Mouse (Mus musculus): ENCODE results near the gene Golga5.
"Not testable (repeated sequence)": the region's sequence is repeated elsewhere in the genome, so short reads cannot be mapped to it uniquely, and the experiment has no call there.

Golga5 gene

GRCm38 (mm10) chr12:102451126-102451851 is 17.6 kb upstream of the Golga5 start:
- no peak for DNase-seq

DNA sequence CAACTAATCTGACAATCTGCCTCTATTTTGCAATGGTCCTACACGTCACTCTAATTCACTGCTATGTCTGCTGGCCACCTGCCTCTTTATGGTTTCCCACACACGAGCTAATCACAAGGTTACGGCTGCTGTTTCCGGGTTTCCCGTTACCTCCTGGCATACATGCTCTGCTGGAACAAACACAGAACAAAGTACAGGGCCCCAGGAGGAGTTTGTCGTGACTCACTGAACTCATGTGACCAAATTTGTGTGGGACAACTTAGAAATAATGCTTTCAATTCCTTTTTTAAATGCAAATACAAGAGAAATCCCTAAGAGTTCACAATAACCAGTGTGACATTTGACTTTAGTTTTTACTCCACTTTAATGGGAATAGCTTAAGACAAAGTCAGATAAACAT is 15.4 kb upstream of the Golga5 start:
- no peak for DNase-seq

DNA sequence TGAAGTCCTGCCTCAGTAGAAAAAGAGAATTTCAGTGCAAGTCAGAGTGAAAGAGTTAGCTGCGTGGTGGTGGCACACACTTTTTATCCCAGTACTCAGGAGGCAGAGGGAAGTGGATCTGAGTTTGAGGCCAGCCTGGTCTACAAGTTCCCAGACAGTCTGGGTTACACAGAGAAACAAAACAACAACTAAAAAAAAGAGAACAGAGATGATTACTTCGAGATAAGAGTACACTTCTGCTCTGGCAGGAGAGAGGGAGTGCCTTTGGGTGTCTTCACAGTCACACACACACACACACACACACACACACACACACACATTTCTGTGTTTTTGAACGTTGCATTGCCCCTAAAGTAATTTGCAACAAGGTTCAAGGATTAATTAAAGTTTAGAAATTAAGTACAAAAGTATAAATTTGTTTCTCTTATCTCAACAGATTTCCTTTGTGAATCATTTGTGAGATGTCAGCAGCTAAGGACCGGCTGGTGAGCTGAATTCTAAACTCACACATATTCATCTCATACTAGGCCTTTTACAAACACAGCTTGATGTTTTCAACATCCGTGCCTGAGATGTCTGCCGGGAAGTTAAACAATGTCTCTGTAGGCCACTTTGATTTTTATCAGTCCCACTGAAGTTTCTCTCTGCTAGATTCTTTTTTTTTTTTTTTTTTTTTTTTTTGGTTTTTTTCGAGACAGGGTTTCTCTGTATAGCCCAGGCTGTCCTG is 12.3 kb upstream of the Golga5 start:
- DNase-seq: no peak

DNA sequence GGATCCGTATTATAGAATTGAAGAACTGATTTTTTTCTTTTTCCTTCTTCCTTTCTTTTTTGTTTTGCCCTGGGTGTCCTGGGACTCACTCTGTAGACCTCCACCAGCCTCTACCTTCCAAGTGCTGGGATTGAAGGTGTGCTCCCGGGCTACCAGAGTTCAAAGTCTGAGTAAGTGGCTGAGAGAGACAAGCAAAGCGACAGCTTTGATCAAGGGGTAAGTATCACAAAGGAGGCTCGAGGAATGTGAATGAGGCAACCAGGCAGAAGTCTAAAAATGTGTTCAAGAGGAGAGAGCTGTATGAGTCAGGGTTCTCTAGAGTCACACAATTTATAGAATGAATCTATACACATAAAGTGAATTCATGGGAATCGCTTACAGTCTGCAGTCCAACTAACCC is 8.9 kb upstream of the Golga5 start:
- DNase-seq: no peak

- DNase-seq: no peak
These were observed 7.8 kb upstream of the Golga5 start for GRCm38 (mm10) chr12:102461177-102461576.

- no peak for DNase-seq
These were observed 4.3 kb upstream of the Golga5 start for GRCm38 (mm10) chr12:102464650-102465049.

GRCm38 (mm10) chr12:102468136-102468535 is 799 bp upstream of the Golga5 start:
- no peak for DNase-seq

- DNase-seq: no peak
These were observed 5.5 kb downstream of the Golga5 start for GRCm38 (mm10) chr12:102474411-102474810.

DNA sequence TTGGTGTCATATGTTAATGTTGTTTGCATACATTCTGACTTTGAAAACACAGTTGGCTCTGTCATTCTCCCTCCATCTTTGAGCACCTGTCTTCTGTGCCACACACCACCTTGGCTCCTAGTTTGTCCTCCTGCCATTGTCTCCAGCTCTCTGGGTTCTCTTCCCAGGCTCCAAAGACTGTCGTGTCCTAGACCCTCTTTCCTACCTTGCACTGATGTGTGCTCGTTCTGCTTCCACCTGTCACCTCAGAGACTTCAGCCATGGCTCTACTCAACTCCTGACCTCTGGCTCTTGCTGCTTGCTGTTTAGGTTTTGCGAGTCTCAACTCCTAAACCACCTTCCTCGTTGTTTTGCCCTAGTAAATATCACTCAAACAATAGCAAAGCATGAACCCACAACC is 11.5 kb downstream of the Golga5 start:
- no peak for DNase-seq

- no peak for DNase-seq
These were observed 16.0 kb downstream of the Golga5 start for GRCm38 (mm10) chr12:102484946-102485345.

DNA sequence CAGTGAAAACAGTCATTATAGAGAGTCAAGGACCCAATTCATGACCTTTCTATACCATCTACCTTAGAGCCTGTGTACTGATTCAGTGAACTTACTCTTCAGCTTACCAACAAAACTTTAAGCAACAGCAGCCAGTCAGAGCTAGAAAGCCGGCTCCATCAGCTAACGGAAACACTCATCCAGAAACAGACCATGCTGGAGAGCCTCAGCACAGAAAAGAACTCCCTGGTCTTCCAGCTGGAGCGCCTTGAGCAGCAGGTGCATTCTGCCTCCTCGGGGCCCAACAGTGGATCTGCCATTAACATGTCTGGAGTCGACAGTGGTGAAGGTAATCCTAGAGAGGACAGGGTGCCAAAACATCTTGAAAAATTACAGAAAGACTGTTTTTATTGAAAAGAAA is 23.0 kb downstream of the Golga5 start:
- DNase-seq: no peak

- DNase-seq: not testable (repeated sequence)
These were observed 26.8 kb downstream of the Golga5 start for GRCm38 (mm10) chr12:102495754-102496153.

- DNase-seq: no peak
These were observed 29.0 kb downstream of the Golga5 start for GRCm38 (mm10) chr12:102497905-102498304.

DNA sequence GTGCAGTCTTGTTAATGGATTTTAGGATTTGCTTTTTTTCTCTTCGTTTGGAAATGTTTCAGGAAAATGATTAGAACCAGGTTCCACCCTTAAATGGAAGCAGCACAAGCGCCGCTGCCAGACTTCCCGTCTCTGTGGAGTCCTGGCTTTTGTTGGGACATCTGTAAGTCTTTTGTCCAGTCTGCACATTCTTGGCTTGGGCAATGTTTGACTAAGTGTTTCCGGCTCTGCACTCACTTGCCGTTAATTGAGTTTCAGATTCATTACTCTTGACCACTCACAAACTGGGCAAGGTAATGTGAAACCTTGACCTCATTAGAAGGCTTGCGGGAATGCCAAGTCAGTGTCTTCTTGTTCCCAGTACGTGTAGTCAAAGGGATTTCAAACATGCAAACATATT is 29.8 kb downstream of the Golga5 start:
- DNase-seq: no peak

DNA sequence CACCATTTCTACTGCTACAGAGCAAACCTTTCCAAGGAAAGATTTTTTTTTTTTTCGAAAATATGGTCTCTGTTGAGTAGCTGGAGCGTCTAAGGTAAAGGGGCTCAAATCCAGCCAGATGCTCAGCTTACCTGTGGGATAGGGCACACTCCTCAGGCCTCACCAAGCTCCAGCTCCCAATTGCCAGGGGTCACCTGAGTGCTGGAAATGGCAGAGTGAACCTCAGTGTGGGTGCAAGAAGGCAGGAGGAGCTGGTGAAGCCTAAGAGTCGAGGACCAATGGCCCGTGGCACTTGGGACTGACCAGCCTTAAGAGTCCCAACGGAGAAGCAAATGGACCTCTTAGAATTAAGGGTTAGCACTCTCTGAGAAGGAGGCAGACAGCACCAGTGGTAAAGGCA is 30.3 kb downstream of the Golga5 start:
- DNase-seq: no peak

- no peak for DNase-seq
These were observed 30.8 kb downstream of the Golga5 start for GRCm38 (mm10) chr12:102499723-102500122.

- DNase-seq: no peak
These were observed 32.1 kb downstream of the Golga5 start for GRCm38 (mm10) chr12:102501038-102501437.

- no peak for DNase-seq
These were observed 33.1 kb downstream of the Golga5 start for GRCm38 (mm10) chr12:102501848-102502595.

GRCm38 (mm10) chr12:102505131-102505713 is 36.3 kb downstream of the Golga5 start:
- DNase-seq: no peak

GRCm38 (mm10) chr12:102505949-102506348 is 37.0 kb downstream of the Golga5 start:
- DNase-seq: no peak

GRCm38 (mm10) chr12:102511363-102511762 is 42.4 kb downstream of the Golga5 start:
- no peak for DNase-seq

- no peak for DNase-seq
These were observed 45.2 kb downstream of the Golga5 start for GRCm38 (mm10) chr12:102514151-102514550.

DNA sequence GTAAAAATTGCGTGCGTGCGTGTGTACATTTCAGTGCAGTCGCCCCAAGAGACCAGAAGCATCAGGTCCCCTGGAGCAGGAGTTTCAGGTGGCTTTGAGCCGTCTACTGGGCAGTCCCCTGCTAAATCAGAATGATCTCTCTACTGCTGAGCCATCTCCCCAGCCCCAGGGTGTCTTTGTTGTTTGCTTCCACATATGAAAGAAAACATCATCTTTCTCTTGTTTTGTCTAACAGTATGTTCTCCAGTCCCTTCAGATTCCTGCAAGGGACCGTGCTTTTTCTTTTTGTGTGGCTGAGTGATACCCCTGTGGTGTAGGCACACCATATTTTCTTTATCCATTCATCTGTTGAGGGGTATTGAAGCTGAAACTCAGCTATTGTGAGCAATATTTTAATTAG is 45.8 kb downstream of the Golga5 start:
- no peak for DNase-seq
